Mouse (Mus musculus): ENCODE data around the gene H3f3b. TPM values are rescaled to one million over a fixed set of nuclear protein-coding genes. Genes with fewer than 3 reads are reported as not detected.
"Not testable (repeated sequence)": the region's sequence is repeated elsewhere in the genome, so short reads cannot be mapped to it uniquely, and the experiment has no call there.

Gene H3f3b
- polyA plus RNA-seq, 1 experiment from 2014 or later: 2,341 TPM

GRCm38 (mm10) chr11:116025056-116025845, 2.5 kb downstream of the H3f3b start:
- Histone ChIP-seq H3K36me3 (replicated peaks) (peaks cover 17% of the 10 kb centered on the region; the same call in 1 of the 2 replicates), H3K27ac (no peak overlapping the region; the same call in 1 of the 2 replicates), H3K4me1 (peaks cover 13% of the 10 kb centered on the region), H3K9ac (no peak overlapping the region), H3K9me3 (no peaks in the 10 kb centered on the region), H3K4me3 (replicated peaks) (no peak overlapping the region), H3K4me2 (no peak overlapping the region), H3K27me3 (no peaks in the 10 kb centered on the region)
- 91% methylated on average over 3 of the region's 3 CpGs for WGBS
- ATAC-seq (ENCODE audit: low FRiP score): no peak

- peaks cover 13% of the 10 kb centered on the region for H3K4me1 ChIP-seq
- peak; percentile 95 for ATAC-seq (ENCODE audit: low FRiP score)
- peak overlapping the region; percentile 58 for H3K4me2 ChIP-seq
- H3K9me3 ChIP-seq: no peaks in the 10 kb centered on the region
- H3K4me3 ChIP-seq (replicated peaks): peak overlapping the region; percentile 98
- peak overlapping the region; percentile 99 for H3K27ac ChIP-seq
- WGBS: under 1% methylated on average over 37 of the region's 37 CpGs
- H3K36me3 ChIP-seq (replicated peaks): peaks cover 18% of the 10 kb centered on the region; the same call in 1 of the 2 replicates
- peak overlapping the region; percentile 97 for H3K9ac ChIP-seq
- no peaks in the 10 kb centered on the region for H3K27me3 ChIP-seq
These were observed 3.4 kb downstream of the H3f3b start for GRCm38 (mm10) chr11:116024356-116024808.

DNA sequence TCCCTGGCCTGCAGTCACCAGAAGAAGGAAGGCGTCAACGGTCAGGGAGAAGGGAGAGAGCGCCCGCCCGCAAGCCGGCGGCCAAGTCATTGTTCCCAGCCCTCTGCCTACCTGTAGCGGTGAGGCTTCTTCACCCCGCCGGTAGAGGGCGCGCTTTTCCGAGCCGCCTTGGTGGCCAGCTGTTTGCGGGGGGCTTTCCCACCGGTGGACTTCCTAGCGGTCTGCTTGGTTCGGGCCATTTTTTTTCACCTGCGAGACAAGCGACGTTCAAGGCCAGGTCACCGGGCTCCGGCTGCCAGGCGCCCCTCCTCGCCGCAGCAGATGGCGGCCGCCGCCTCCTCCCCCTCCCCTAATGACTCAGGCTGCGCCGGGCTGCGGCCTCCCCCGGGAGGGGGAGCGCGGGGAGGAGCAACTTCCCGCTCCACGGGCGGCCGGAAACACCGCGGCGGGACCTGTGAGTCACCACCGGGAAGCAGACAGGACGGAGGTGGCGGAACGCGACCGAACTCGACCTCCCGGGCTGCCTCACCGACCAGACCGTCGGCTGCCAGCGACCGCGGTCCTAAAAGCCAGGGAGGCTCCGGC, 3.9 kb downstream of the H3f3b start:
- Histone ChIP-seq H3K27me3 (no peaks in the 10 kb centered on the region), H3K27ac (peak overlapping the region; percentile 99), H3K9me3 (no peaks in the 10 kb centered on the region), H3K4me2 (peak overlapping the region; percentile 58), H3K4me1 (peaks cover 13% of the 10 kb centered on the region), H3K36me3 (replicated peaks) (peaks cover 18% of the 10 kb centered on the region; the same call in 1 of the 2 replicates), H3K9ac (peak overlapping the region; percentile 97), H3K4me3 (replicated peaks) (peak overlapping the region; percentile 98)
- WGBS: under 1% methylated on average over 47 of the region's 57 CpGs
- peak; percentile 62 for ATAC-seq (ENCODE audit: low FRiP score)

DNA sequence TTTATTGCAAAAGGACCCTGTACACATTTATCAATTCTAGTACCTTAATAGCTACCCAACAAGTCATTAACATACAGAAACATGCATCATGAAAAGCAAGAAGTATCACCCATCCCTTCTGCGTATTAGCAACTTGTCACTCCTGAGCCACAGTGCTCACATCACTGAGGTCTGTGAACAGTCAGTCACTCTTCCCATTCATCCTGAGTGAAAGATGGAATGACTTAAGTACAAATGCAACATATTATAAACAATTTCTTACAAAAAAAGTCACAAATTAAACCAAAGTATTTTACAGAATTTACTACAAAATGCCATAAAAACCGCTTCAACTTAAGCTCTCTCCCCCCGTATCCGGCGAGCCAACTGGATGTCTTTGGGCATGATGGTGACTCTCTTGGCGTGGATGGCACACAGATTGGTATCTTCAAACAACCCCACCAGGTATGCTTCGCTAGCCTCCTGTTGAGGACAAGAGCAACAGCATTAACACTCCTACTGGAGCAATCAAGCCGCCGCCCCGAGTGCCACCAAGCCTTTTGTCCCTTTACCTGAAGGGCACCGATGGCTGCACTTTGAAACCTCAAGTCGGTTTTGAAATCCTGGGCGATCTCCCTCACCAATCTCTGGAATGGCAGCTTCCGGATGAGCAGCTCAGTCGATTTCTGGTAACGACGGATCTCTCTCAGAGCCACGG, 4.5 kb downstream of the H3f3b start:
- ATAC-seq (ENCODE audit: low FRiP score); H3K9me3 ChIP-seq: not testable (repeated sequence)
- WGBS: 6% methylated on average over 18 of the region's 18 CpGs

DNA sequence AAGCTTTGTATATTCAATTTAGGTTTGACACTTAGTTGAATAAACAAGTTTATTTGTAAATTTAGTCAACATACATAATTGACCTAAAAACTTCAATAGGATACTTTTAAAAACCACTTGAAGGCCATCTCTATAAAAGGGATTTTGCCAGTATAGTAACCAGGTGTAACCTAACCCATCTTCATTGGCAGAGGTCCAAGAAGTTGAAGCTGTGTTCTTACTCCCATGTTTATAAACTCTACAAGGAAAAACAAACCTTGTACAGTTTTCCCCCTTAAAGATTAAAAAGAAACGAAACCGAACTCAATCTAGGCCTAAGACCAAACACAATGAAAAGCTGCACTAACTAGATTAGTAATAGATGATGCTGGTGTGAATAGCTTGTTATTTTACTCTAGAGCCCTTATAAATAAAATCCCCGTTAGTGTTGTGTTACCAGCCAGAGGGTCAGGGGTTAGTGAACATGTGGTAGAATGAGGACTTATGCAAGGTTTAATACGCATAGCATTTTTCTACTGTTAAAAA, 5.4 kb downstream of the H3f3b start:
- peak overlapping the region; percentile 58 for H3K4me2 ChIP-seq
- H3K27ac ChIP-seq: no peak overlapping the region
- 75% methylated on average over 4 of the region's 4 CpGs for WGBS
- no peak for ATAC-seq (ENCODE audit: low FRiP score)
- no peaks in the 10 kb centered on the region for H3K27me3 ChIP-seq
- peaks cover 13% of the 10 kb centered on the region for H3K4me1 ChIP-seq
- H3K4me3 ChIP-seq (replicated peaks): peak overlapping the region; percentile 98
- no peaks in the 10 kb centered on the region for H3K9me3 ChIP-seq
- H3K9ac ChIP-seq: peak overlapping the region; percentile 22; the same call in 1 of the 2 replicates
- peaks cover 18% of the 10 kb centered on the region; the same call in 1 of the 2 replicates for H3K36me3 ChIP-seq (replicated peaks)

More for the DNA sequence above, 4.5 kb downstream of the H3f3b start:
- H3K4me3 ChIP-seq (replicated peaks): peak overlapping the region; percentile 98
- H3K4me1 ChIP-seq: peaks cover 13% of the 10 kb centered on the region
- H3K36me3 ChIP-seq (replicated peaks): peaks cover 18% of the 10 kb centered on the region; the same call in 1 of the 2 replicates
- not testable (repeated sequence) for H3K27me3 ChIP-seq
- peak overlapping the region; percentile 97 for H3K9ac ChIP-seq
- peak overlapping the region; percentile 58 for H3K4me2 ChIP-seq
- H3K27ac ChIP-seq: peak overlapping the region; percentile 99

GRCm38 (mm10) chr11:116021328-116022220, 6.2 kb downstream of the H3f3b start:
- Histone ChIP-seq H3K27ac (no peak overlapping the region), H3K4me3 (replicated peaks) (0 out of 2 replicates have a peak overlapping the region, but pooled peaks have one; percentile 98), H3K27me3 (no peaks in the 10 kb centered on the region), H3K36me3 (replicated peaks) (peaks cover 18% of the 10 kb centered on the region; the same call in 1 of the 2 replicates), H3K9ac (no peak overlapping the region), H3K9me3 (no peaks in the 10 kb centered on the region), H3K4me2 (peak overlapping the region; percentile 58), H3K4me1 (peaks cover 13% of the 10 kb centered on the region)
- ATAC-seq (ENCODE audit: low FRiP score): no peak
- WGBS: 77% methylated on average over 6 of the region's 6 CpGs

- no peak overlapping the region for H3K9ac ChIP-seq
- H3K9me3 ChIP-seq: no peaks in the 10 kb centered on the region
- H3K27me3 ChIP-seq: no peaks in the 10 kb centered on the region
- no peak overlapping the region for H3K27ac ChIP-seq
- 58% methylated on average over 1 of the region's 1 CpGs for WGBS
- ATAC-seq (ENCODE audit: low FRiP score): no peak
- H3K4me1 ChIP-seq: peaks cover 13% of the 10 kb centered on the region
- H3K36me3 ChIP-seq (replicated peaks): peaks cover 18% of the 10 kb centered on the region; the same call in 1 of the 2 replicates
- H3K4me3 ChIP-seq (replicated peaks): no peak overlapping the region
- H3K4me2 ChIP-seq: no peak overlapping the region
These were observed 7.2 kb downstream of the H3f3b start for GRCm38 (mm10) chr11:116020519-116020922.

- H3K4me1 ChIP-seq: peaks cover 13% of the 10 kb centered on the region
- 74% methylated on average over 2 of the region's 2 CpGs for WGBS
- H3K27me3 ChIP-seq: no peaks in the 10 kb centered on the region
- ATAC-seq (ENCODE audit: low FRiP score): no peak
- H3K9me3 ChIP-seq: no peaks in the 10 kb centered on the region
- H3K27ac ChIP-seq: no peak overlapping the region
- H3K4me3 ChIP-seq (replicated peaks): no peak overlapping the region
- no peak overlapping the region for H3K9ac ChIP-seq
- no peak overlapping the region for H3K4me2 ChIP-seq
- H3K36me3 ChIP-seq (replicated peaks): peaks cover 18% of the 10 kb centered on the region; the same call in 1 of the 2 replicates
These were observed 7.8 kb downstream of the H3f3b start for GRCm38 (mm10) chr11:116019976-116020411.

DNA sequence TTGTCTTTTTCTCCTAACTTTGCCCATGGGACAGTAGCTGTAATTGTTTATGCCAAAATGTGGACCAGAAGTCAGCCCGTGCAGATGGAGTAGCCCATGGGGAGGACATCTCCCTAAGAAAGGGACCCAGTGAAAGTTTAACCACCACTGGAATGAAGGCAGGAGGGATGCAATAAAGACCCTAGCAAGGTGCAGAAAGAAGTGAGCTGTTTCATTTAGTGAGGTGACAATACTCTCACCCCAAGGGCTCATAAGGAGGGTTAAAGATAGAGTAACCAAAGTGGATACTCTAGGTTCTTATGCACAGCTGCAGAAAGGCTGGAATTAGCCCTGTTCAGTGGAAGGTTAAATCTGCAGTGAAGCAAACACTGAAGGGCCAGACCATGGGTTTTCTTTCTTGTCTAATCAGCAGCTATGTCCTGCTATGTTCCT, 8.4 kb downstream of the H3f3b start:
- no peak overlapping the region for H3K27ac ChIP-seq
- H3K27me3 ChIP-seq: no peaks in the 10 kb centered on the region
- peaks cover 18% of the 10 kb centered on the region; the same call in 1 of the 2 replicates for H3K36me3 ChIP-seq (replicated peaks)
- 72% methylated on average over 1 of the region's 1 CpGs for WGBS
- H3K9ac ChIP-seq: no peak overlapping the region
- H3K4me2 ChIP-seq: no peak overlapping the region
- H3K4me1 ChIP-seq: peaks cover 18% of the 10 kb centered on the region
- H3K4me3 ChIP-seq (replicated peaks): no peak overlapping the region
- H3K9me3 ChIP-seq: no peaks in the 10 kb centered on the region
- ATAC-seq (ENCODE audit: low FRiP score): no peak

- H3K27ac ChIP-seq; H3K27me3 ChIP-seq; H3K9ac ChIP-seq; H3K4me3 ChIP-seq (replicated peaks); H3K4me2 ChIP-seq; H3K9me3 ChIP-seq; ATAC-seq (ENCODE audit: low FRiP score): not testable (repeated sequence)
- Histone ChIP-seq H3K4me1 (peaks cover 18% of the 10 kb centered on the region), H3K36me3 (replicated peaks) (peaks cover 18% of the 10 kb centered on the region; the same call in 1 of the 2 replicates)
- WGBS: 93% methylated on average over 4 of the region's 4 CpGs
These were observed 8.9 kb downstream of the H3f3b start for GRCm38 (mm10) chr11:116018867-116019266.

- H3K4me1 ChIP-seq: peaks cover 20% of the 10 kb centered on the region
- ATAC-seq (ENCODE audit: low FRiP score): no peak
- 36% methylated on average over 6 of the region's 6 CpGs for WGBS
- no peak overlapping the region for H3K9ac ChIP-seq
- H3K36me3 ChIP-seq (replicated peaks): peaks cover 18% of the 10 kb centered on the region; the same call in 1 of the 2 replicates
- H3K27me3 ChIP-seq: no peaks in the 10 kb centered on the region
- no peak overlapping the region for H3K27ac ChIP-seq
- H3K4me3 ChIP-seq (replicated peaks): no peak overlapping the region
- no peaks in the 10 kb centered on the region for H3K9me3 ChIP-seq
- H3K4me2 ChIP-seq: no peak overlapping the region
These were observed 9.7 kb downstream of the H3f3b start for GRCm38 (mm10) chr11:116018106-116018505.
